Mouse (Mus musculus) 3134 (cell line): ENCODE data around the gene 6030468B19Rik.

Experiments used
- DNase-seq: peaks from one replicate; pipeline ENCODE4 v3.0.0-alpha.2; 2011; ENCODE audit warnings: low spot score; ENCODE audit not compliant: insufficient read length; ENCODE audit errors: extremely low read depth

6030468B19Rik gene

GRCm38 (mm10) chr11:117848985-117849671 lies 51.7 kb downstream of the 6030468B19Rik start, which contains the start of gene Birc5:
TSS of gene Birc5 (plus strand) at chr11:117849251.
- peak; percentile 99 for DNase-seq

GRCm38 (mm10) chr11:117852875-117853274 lies 55.4 kb downstream of the 6030468B19Rik start:
- no peak for DNase-seq

GRCm38 (mm10) chr11:117854241-117854640 lies 56.8 kb downstream of the 6030468B19Rik start:
- DNase-seq: no peak

GRCm38 (mm10) chr11:117855360-117855759 lies 57.9 kb downstream of the 6030468B19Rik start:
- DNase-seq: no peak

- DNase-seq: no peak
Measured at GRCm38 (mm10) chr11:117855975-117856374, 58.5 kb downstream of the 6030468B19Rik start.
